Mouse (Mus musculus): ENCODE data around the gene Wrb.

DNA sequence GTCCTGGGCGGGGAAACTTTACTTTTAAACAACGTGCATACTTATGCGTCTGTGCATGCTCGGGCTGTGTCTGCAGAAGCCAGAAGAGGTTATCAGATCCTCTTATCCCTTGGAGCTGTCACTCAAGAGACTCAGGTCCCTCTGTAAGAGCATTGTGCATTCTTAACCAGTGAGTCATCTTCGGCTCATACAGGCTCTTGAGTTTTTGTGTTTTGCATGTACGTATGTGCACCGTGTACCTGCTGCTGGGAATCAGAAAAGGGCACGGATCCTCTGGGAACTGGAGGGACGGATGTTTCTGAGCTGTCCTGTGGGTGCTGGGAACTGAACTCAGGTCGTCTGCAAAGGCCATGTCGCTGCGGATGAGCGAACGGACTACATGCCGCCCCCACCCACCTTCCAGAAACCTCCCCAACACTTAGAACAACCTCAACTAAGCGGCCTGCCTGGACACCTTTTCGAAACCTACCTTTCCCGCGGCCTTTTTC is 18.5 kb upstream of the Wrb start:
- no peak for TF ChIP-seq POLR2A (IDR thresholded peaks at IDR 0.05; ENCODE audit: low read depth, low read length)
- no peak for TF ChIP-seq CTCF (IDR thresholded peaks at IDR 0.05; ENCODE audit: extremely low read depth, insufficient read depth, insufficient read length, insufficient replicate concordance)
